Mouse (Mus musculus) hematopoietic stem cell, adult 5-6 weeks (primary cell): Measurements from ENCODE around the gene Ercc4. TPM values are rescaled to one million over a fixed set of nuclear protein-coding genes. Genes with fewer than 3 reads are reported as not detected.

Experiments used
- ATAC-seq, 2 experiments: fragments of 125-278 bp in 1 of 2; replicated peaks in 1 of 2; 2 replicates each; pipeline ENCODE4 v1.8.0; 2016 to 2017; ENCODE audit warnings: inconsistent platforms in 2 of 2, mild to moderate bottlenecking in 2 of 2, moderate number of reproducible peaks in 2 of 2, low read depth in 1 of 2, moderate TSS enrichment in 1 of 2; ENCODE audit not compliant: low FRiP score in 2 of 2, poor library complexity in 2 of 2, severe bottlenecking in 2 of 2, insufficient read depth in 1 of 2, low TSS enrichment in 1 of 2
- total RNA-seq: library from RNA; stranded (forward); fragments of 172-1452, 232-1000 nt; gene quantifications from 2 replicates; pipeline ENCODE4 v1.2.3, GENCODE M21; 2017

Gene Ercc4
- total RNA-seq, 1 experiment from 2014 or later, result 16.1 TPM

- ATAC-seq, result no peak
Measured at GRCm38 (mm10) chr16:13143932-13144331, 34.4 kb downstream of the Ercc4 start.

- no peak for ATAC-seq
Measured at GRCm38 (mm10) chr16:13144682-13145410, 35.4 kb downstream of the Ercc4 start.

DNA sequence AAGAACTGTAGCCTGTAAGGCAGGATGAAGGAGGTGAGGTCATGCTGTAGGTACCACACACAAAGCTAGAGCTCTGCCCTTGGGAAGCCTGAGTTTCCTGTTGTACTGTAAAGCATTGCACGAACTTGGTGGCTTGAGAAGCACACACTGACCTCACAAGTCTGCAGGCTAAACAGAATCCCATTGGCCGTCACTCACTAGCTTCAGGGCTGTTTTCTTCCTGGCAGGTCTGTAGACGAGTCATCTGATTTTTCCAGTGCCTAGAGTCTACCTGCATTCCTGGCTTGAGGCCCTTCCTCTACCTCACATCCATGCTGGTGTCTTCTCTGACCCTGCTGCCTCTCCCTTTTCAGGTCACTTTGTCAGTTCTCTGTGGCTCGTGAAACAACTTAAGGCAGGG, 36.7 kb downstream of the Ercc4 start:
- ATAC-seq, result no peak

GRCm38 (mm10) chr16:13147810-13148555, 38.5 kb downstream of the Ercc4 start:
- ATAC-seq, result no peak

GRCm38 (mm10) chr16:13149950-13150349, 40.5 kb downstream of the Ercc4 start:
- no peak for ATAC-seq

DNA sequence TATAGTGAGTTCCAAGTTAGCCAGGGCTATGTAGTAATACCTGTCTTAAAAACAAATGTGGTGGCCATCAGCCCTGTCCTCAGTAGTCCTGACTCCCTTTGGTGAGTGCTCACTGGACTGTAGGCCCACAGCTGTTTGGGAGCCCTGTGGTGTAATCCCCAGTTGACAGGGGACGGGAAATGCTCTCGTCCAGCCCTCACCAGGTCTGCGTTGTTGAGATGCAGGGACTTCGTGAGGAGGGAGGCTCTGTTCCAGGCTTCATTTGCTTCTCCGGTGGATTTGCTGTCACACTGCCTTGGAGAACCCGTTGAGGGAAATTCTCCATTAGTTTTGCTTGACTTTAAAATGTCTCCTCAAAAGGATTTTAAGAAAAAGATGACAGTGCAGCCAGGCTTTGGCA, 41.3 kb downstream of the Ercc4 start:
- ATAC-seq, result no peak

GRCm38 (mm10) chr16:13152475-13152874, 43.0 kb downstream of the Ercc4 start:
- no peak for ATAC-seq

DNA sequence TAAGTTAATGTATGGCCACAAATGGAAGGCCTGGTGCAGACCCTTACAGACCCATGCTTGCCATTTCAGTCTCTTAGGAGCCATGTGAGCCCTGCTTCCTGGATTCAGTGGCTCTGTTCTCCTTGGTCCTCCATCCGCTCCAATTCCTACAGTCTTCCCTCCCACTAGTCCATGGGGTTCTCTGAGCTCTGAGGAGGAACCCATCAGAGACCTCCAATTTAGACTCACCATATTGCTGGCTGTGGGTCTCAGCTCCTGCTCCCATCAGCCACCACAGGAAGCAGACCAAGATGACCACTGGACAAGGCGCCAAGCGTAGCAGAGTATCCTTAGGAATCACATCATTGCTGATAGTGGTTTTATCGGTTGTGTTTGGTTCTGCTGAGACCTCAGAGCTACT, 43.7 kb downstream of the Ercc4 start:
- ATAC-seq, result no peak

DNA sequence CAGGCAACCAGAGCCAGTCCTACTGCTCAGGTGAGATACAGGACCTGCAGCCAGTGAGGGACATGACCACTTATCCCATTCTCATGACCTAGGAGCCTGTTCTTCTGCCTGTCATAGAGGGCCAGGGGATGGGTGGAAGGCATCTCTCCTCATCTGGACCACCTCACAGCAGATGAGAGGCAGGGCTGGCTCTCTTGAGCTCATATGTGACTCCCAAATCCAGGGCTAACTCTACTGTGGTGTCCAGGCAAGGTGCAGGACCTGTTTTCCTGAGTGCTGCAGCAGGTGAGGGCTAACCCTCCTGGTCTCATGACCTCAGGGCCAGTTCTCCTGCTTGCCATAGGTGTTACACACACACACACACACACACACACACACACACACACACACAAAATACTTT, 44.9 kb downstream of the Ercc4 start:
- no peak for ATAC-seq

DNA sequence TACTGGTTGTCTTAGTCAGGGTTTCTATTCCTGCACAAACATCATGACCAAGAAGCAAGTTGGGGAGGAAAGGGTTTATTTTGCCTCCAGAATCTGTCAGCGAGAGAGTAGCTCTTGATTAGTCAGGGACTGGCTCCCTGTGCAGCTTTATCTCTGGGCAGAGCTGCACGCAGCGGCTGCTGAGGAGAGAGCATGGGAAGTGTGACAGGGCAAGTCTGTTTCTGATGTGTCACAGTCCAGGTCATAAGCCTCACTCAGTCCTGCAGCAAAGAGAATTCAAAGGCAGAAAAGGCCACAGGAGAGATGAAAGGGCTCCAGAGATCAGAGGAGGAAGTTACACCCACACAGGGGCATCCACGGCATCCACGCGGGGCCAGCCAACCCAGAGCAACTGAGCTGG, 47.8 kb downstream of the Ercc4 start:
- no peak for ATAC-seq

DNA sequence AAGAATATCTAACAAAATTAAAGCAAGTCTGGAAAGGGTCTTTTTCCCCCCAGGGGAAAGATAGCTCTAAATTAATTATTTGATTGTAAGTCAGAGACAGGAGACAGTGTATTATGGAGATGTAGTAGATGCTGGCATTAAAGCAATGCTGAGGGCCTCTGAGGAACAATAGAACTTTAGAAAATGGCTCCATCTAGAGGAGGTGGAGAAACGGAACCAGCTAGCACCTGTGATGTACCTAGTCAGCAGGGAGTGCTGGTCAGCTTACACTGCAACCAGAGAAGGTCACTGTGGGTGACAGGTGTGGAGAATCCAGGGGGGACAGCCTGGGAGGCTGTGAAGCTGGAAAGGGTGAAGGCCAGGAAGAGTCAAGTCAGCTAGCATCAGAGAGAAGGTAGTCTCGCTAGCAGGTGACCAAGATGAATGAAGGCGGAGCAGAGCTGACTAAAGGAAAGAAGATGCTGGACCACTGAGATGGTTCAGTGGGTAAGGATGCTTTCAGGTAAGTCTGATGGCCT, 48.7 kb downstream of the Ercc4 start:
- no peak for ATAC-seq

DNA sequence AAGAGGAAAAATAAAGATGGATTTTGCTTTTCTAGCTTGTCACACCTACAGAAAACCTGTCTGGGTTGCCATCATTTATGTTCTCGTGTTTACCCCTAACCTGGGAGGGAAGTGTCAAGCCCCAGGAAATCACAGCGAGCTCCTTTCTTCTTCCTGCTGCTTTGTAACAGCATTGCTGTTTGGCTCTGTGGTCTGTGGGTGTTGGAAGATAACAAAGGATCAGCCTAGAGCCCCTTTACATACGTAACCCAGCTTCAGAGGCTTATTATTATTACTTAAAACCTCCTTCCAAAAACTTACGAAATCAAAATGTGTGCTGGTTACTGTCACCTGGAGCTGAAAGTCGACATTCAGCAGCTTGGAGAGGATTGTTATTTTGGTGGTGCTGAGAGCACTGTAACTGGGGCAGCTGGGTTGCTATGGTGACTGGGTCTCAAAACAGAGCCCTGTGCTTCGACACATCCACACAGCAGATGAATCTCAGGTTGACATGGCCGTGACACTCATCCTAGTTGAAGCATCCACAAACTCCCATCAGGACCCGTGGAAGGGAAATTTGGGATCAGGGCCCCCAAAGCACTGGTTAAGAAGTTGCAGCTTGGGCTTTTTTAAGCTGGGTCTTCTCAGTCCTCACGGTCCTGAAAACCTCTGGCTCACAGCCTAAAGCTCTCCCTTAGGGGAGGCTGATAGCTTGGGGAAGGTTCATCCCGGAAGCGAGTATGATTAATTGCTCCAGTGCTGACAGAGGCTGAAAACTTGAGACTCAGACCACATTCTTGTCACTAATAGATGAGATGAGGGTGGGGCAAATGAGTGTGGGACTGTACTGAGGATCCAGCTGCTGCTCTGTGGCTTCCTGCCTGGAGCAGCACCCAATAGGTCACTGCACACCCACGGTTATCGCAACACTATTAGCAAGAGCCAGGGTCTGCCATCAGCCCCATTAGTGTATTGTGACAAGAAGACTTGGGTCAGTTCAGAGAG, 49.7 kb downstream of the Ercc4 start:
- peak; percentile 23 to 43; a peak in 2 of 4 replicates for ATAC-seq

- peak; percentile 97 to 98 for ATAC-seq
Measured at GRCm38 (mm10) chr16:13159927-13160644, 50.6 kb downstream of the Ercc4 start.

GRCm38 (mm10) chr16:13161516-13161915, 52.0 kb downstream of the Ercc4 start:
- no peak for ATAC-seq

DNA sequence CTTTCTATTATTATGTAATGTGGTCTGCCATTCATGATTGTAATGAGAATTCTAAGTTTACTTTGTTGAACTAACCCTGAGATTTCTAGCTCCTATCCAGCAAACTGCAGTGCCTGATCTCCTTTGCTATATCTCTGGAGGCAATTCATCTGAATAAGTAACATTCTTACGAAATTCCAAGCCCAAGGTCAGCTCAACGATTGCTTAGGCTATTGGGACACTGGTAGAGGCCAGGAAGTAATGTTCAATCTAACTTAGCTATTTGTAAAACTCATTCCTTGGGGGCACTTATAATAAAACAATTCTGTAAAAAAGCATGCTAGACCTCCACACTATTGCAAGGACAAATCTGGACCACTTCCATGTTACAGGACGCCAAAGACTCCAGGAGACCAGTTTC, 58.2 kb downstream of the Ercc4 start:
- no peak for ATAC-seq

- no peak for ATAC-seq
Measured at GRCm38 (mm10) chr16:13173055-13173742, 63.7 kb downstream of the Ercc4 start.
